ENCODE assay signal across 22 mouse cellular contexts in genomic region chr11:120622805-120623204, GRCm38 (mm10). TPM values are rescaled to one million over a fixed set of nuclear protein-coding genes. Genes with fewer than 3 reads are reported as not detected.
DNase-seq lines count a peak whose midpoint lies in the region; ATAC-seq and TF ChIP-seq lines count a peak whose summit lies in the region.
"Had no signal": no experiment of that assay in that cellular context is flagged by ENCODE, and none has a peak within 500 bp of the region (broad histone marks: within the 10 kb centered on the region; RNA-seq: fewer than 3 reads in every experiment).

No protein-coding gene starts in this region.

- ATAC-seq in liver, embryonic 11.5 days (replicated peaks; ENCODE audit: low FRiP score) = no peak
- ATAC-seq in liver, postnatal 0 days = no peak
- ATAC-seq in liver, embryonic 15.5 days (ENCODE audit: insufficient read depth) = no peak
- ATAC-seq: forebrain, embryonic 15.5 days had no signal

- peaks cover 38% of the 10 kb centered on the region for H3K36me3 ChIP-seq in liver, embryonic 11.5 days (ENCODE audit: control insufficient read depth, insufficient read depth, low read length)
- H3K36me3 ChIP-seq in liver, postnatal 0 days (replicated peaks; ENCODE audit: insufficient read depth, low read length) = peaks cover 57% of the 10 kb centered on the region
- peaks cover 7 to 11% of the 10 kb centered on the region in 2 experiments for H3K36me3 ChIP-seq in MEL (ENCODE audit: control insufficient read depth in 1 of 2, insufficient read depth in 2 of 2, low read length in 2 of 2)
- peaks cover 71% of the 10 kb centered on the region for H3K36me3 ChIP-seq in liver, embryonic 15.5 days (replicated peaks)

- no peak overlapping the region for H3K27ac ChIP-seq in liver, embryonic 11.5 days (ENCODE audit: low read depth, low read length)
- no peak overlapping the region for H3K27ac ChIP-seq in liver, postnatal 0 days (ENCODE audit: low read depth)
- H3K27ac ChIP-seq in MEL (ENCODE audit: control insufficient read depth, low read depth, low read length) = no peak overlapping the region
- H3K27ac ChIP-seq in liver, embryonic 15.5 days (replicated peaks) = no peak overlapping the region
- H3K27ac ChIP-seq: embryonic facial prominence, embryonic 15.5 days; forebrain, embryonic 15.5 days; heart, embryonic 13.5 days; hindbrain, embryonic 15.5 days had no signal

- no peaks in the 10 kb centered on the region for H3K27me3 ChIP-seq in liver, embryonic 11.5 days (replicated peaks; ENCODE audit: control insufficient read depth, insufficient read depth, low read length)
- H3K27me3 ChIP-seq in liver, postnatal 0 days (ENCODE audit: insufficient read depth, low read length) = no peaks in the 10 kb centered on the region
- H3K27me3 ChIP-seq in MEL (ENCODE audit: control insufficient read depth in 1 of 2, insufficient read depth in 2 of 2, low read length in 2 of 2) = no peaks in the 10 kb centered on the region
- no peaks in the 10 kb centered on the region for H3K27me3 ChIP-seq in liver, embryonic 15.5 days
- H3K27me3 ChIP-seq: CH12.LX; embryonic facial prominence, embryonic 15.5 days; forebrain, embryonic 15.5 days; heart, embryonic 13.5 days; hindbrain, embryonic 15.5 days had no signal

- H3K79me2 ChIP-seq in MEL (ENCODE audit: control insufficient read depth, insufficient read depth, low read length, poor library complexity) = peaks cover 22% of the 10 kb centered on the region

- DNase-seq in adrenal gland, postnatal 25 days = peak; percentile 43
- no peak for DNase-seq in adrenal gland, adult 18-20 months (ENCODE audit: low spot score in 2 of 2)
- DNase-seq in liver, embryonic 11.5 days (ENCODE audit: low spot score) = no peak
- DNase-seq in liver, postnatal 0 days = no peak
- DNase-seq in MEL (ENCODE audit: low read depth, low spot score) = no peak
- DNase-seq: cerebellum, adult 8-10 months; cerebellum, postnatal 14 days; embryo, embryonic 11 days; gastrocnemius, postnatal 36 days; heart, adult 11 months; heart, postnatal 36 days had no signal

- WGBS in liver, embryonic 11.5 days = 93% methylated on average over 6 of the region's 6 CpGs
- WGBS in liver, postnatal 0 days (ENCODE audit: insufficient replicate concordance) = 93% methylated on average over 6 of the region's 6 CpGs
- WGBS in liver, embryonic 15.5 days (ENCODE audit: insufficient replicate concordance) = 86% methylated on average over 6 of the region's 6 CpGs

- H3K9me3 ChIP-seq in liver, embryonic 11.5 days (ENCODE audit: control insufficient read depth, low read length) = no peaks in the 10 kb centered on the region
- no peaks in the 10 kb centered on the region for H3K9me3 ChIP-seq in liver, postnatal 0 days (ENCODE audit: low read length)
- H3K9me3 ChIP-seq in MEL (replicated peaks; ENCODE audit: insufficient read depth, low read length) = no peaks in the 10 kb centered on the region
- H3K9me3 ChIP-seq in liver, embryonic 15.5 days (replicated peaks) = no peaks in the 10 kb centered on the region
- H3K9me3 ChIP-seq: embryonic facial prominence, embryonic 15.5 days; forebrain, embryonic 15.5 days; heart, embryonic 13.5 days; hindbrain, embryonic 15.5 days had no signal

- H3K4me1 ChIP-seq in liver, embryonic 11.5 days (replicated peaks; ENCODE audit: control insufficient read depth, insufficient read depth, low read length) = peaks cover 40% of the 10 kb centered on the region
- peaks cover 47% of the 10 kb centered on the region for H3K4me1 ChIP-seq in liver, postnatal 0 days (ENCODE audit: insufficient read depth)
- peaks cover 0 to 13% of the 10 kb centered on the region in 2 experiments; a peak in 2 of 4 replicates for H3K4me1 ChIP-seq in MEL (ENCODE audit: control insufficient read depth in 1 of 2, insufficient read depth in 2 of 2, low read length in 2 of 2)
- H3K4me1 ChIP-seq in liver, embryonic 15.5 days (replicated peaks) = peaks cover 65% of the 10 kb centered on the region

- no peak for TF ChIP-seq RAD21 in MEL (IDR thresholded peaks at IDR 0.05; ENCODE audit: low read depth, low read length)

- no peak for TF ChIP-seq CTCF in liver, postnatal 0 days (IDR thresholded peaks at IDR 0.05; ENCODE audit: low read depth)
- no peak for TF ChIP-seq CTCF in MEL (IDR thresholded peaks at IDR 0.05 in 2 of 3, conservative IDR thresholded peaks at IDR 0.05 in 1 of 3; ENCODE audit: control insufficient read depth in 1 of 3, insufficient read depth in 1 of 3, low read depth in 2 of 3, low read length in 3 of 3, poor library complexity in 1 of 3, severe bottlenecking in 1 of 3)

- H3K9ac ChIP-seq in liver, embryonic 11.5 days (ENCODE audit: low read depth, low read length) = no peak overlapping the region; the same call in 1 of the 2 replicates
- H3K9ac ChIP-seq in liver, postnatal 0 days (replicated peaks) = no peak overlapping the region
- no peak overlapping the region for H3K9ac ChIP-seq in MEL (ENCODE audit: control insufficient read depth, low read depth, low read length, poor library complexity, severe bottlenecking)
- H3K9ac ChIP-seq in liver, embryonic 15.5 days = no peak overlapping the region
- H3K9ac ChIP-seq: embryonic facial prominence, embryonic 15.5 days; forebrain, embryonic 15.5 days; heart, embryonic 13.5 days; hindbrain, embryonic 15.5 days had no signal

- H3K4me2 ChIP-seq in liver, embryonic 11.5 days = 0 out of 2 replicates have a peak overlapping the region, but pooled peaks have one; percentile 3
- no peak overlapping the region for H3K4me2 ChIP-seq in liver, postnatal 0 days (ENCODE audit: low read depth, low read length)
- H3K4me2 ChIP-seq in liver, embryonic 15.5 days = 0 out of 2 replicates have a peak overlapping the region, but pooled peaks have one; percentile 90
- H3K4me2 ChIP-seq: embryonic facial prominence, embryonic 15.5 days; forebrain, embryonic 15.5 days; hindbrain, embryonic 15.5 days had no signal

- no peak overlapping the region for H3K4me3 ChIP-seq in liver, embryonic 11.5 days (ENCODE audit: low read depth, low read length)
- no peak overlapping the region for H3K4me3 ChIP-seq in liver, postnatal 0 days (ENCODE audit: low read depth, low read length)
- no peak overlapping the region for H3K4me3 ChIP-seq in MEL (ENCODE audit: control insufficient read depth in 1 of 2, insufficient read depth in 1 of 2, low read depth in 2 of 2, low read length in 2 of 2)
- no peak overlapping the region for H3K4me3 ChIP-seq in liver, embryonic 15.5 days (replicated peaks)
- H3K4me3 ChIP-seq: embryonic facial prominence, embryonic 15.5 days; forebrain, embryonic 15.5 days; hindbrain, embryonic 15.5 days had no signal

- TF ChIP-seq EP300 in liver, postnatal 0 days (IDR thresholded peaks at IDR 0.05; ENCODE audit: low read depth) = no peak
- TF ChIP-seq EP300 in MEL (IDR thresholded peaks at IDR 0.05; ENCODE audit: low read depth in 1 of 2, low read length in 2 of 2) = no peak

- no peak for TF ChIP-seq POLR2A in MEL (IDR thresholded peaks at IDR 0.05; ENCODE audit: control insufficient read depth in 1 of 2, insufficient read depth in 1 of 2, low read depth in 1 of 2, low read length in 2 of 2, poor library complexity in 1 of 2)

RNA-seq across cellular contexts. Expression of gene Sirt7, which starts 2.2 kb away (rescaled TPM):
- 82.5 and 103 TPM in 2 replicates for total RNA-seq in adrenal gland, postnatal 25 days (2021)
- 10 to 100 TPM; 34.3 to 70.6 TPM for total RNA-seq in adrenal gland, adult 18-20 months (2021)
- polyA plus RNA-seq in liver, embryonic 11.5 days (2014; fragmentation: Nextera tagmentation; extraction: Ambion mirVana) = 48.6 and 54.8 TPM in 2 replicates
- 34.3 TPM in 2 replicates for polyA plus RNA-seq in liver, postnatal 0 days (2015; fragmentation: Nextera tagmentation; extraction: Ambion mirVana)
- 61.6 and 78.2 TPM in 2 replicates for total RNA-seq in MEL (2012; rRNA removed)
- 10 to 100 TPM in 1 of 2 experiments, not detected in 1; 72.3 TPM for polyA plus RNA-seq in MEL (2012; ENCODE audit: insufficient read depth in 1 of 2, insufficient read length in 2 of 2, low read depth in 1 of 2, low replicate concordance in 2 of 2, missing spikeins in 1 of 2)
- 32.3 and 36.9 TPM in 2 replicates for polyA plus RNA-seq in liver, embryonic 15.5 days (2015; fragmentation: Nextera tagmentation; extraction: Ambion mirVana)

RNA-seq across cellular contexts. Expression of gene Pcyt2, which starts 5.1 kb away (rescaled TPM):
- 344 and 351 TPM in 2 replicates for total RNA-seq in adrenal gland, postnatal 25 days (2021)
- total RNA-seq in adrenal gland, adult 18-20 months (2021) = 100 to 1,000 TPM; 300 to 301 TPM
- 165 and 175 TPM in 2 replicates for polyA plus RNA-seq in liver, embryonic 11.5 days (2014; fragmentation: Nextera tagmentation; extraction: Ambion mirVana)
- polyA plus RNA-seq in liver, postnatal 0 days (2015; fragmentation: Nextera tagmentation; extraction: Ambion mirVana) = 217 and 222 TPM in 2 replicates
- total RNA-seq in MEL (2012; rRNA removed) = 71.8 and 86.7 TPM in 2 replicates
- polyA plus RNA-seq in MEL (2012; ENCODE audit: insufficient read depth in 1 of 2, insufficient read length in 2 of 2, low read depth in 1 of 2, low replicate concordance in 2 of 2, missing spikeins in 1 of 2) = 10 to 100 TPM in 1 of 2 experiments, not detected in 1; 87.3 TPM
- 138 and 165 TPM in 2 replicates for polyA plus RNA-seq in liver, embryonic 15.5 days (2015; fragmentation: Nextera tagmentation; extraction: Ambion mirVana)

RNA-seq across cellular contexts. Expression of gene Mafg, which starts 10.6 kb away (rescaled TPM):
- total RNA-seq in adrenal gland, postnatal 25 days (2021) = 69.7 and 76.5 TPM in 2 replicates
- 10 to 100 TPM; 56.3 to 69.3 TPM for total RNA-seq in adrenal gland, adult 18-20 months (2021)
- polyA plus RNA-seq in liver, embryonic 11.5 days (2014; fragmentation: Nextera tagmentation; extraction: Ambion mirVana) = 32.6 and 34.8 TPM in 2 replicates
- 30.8 and 35.8 TPM in 2 replicates for polyA plus RNA-seq in liver, postnatal 0 days (2015; fragmentation: Nextera tagmentation; extraction: Ambion mirVana)
- total RNA-seq in MEL (2012; rRNA removed) = 26.5 and 29.7 TPM in 2 replicates
- 100 to 1,000 TPM in 1 of 2 experiments, 10 to 100 TPM in 1; 54.0 to 113 TPM for polyA plus RNA-seq in MEL (2012; ENCODE audit: insufficient read depth in 1 of 2, insufficient read length in 2 of 2, low read depth in 1 of 2, low replicate concordance in 2 of 2, missing spikeins in 1 of 2)
- polyA plus RNA-seq in liver, embryonic 15.5 days (2015; fragmentation: Nextera tagmentation; extraction: Ambion mirVana) = 37.6 and 42.3 TPM in 2 replicates

RNA-seq across cellular contexts. Expression of gene Npb, which starts 14.5 kb away (rescaled TPM):
- 3.1 TPM in 1 of 2 replicates, not detected in the other for total RNA-seq in adrenal gland, postnatal 25 days (2021)
- total RNA-seq in adrenal gland, adult 18-20 months (2021) = 1 to 10 TPM in 1 of 2 experiments, not detected in 1; 1.2 TPM
- polyA plus RNA-seq in liver, embryonic 11.5 days (2014; fragmentation: Nextera tagmentation; extraction: Ambion mirVana) = 3.6 and 6.3 TPM in 2 replicates
- polyA plus RNA-seq in liver, postnatal 0 days (2015; fragmentation: Nextera tagmentation; extraction: Ambion mirVana) = 20.9 and 22.2 TPM in 2 replicates
- 0.27 and 0.62 TPM in 2 replicates for total RNA-seq in MEL (2012; rRNA removed)
- polyA plus RNA-seq in MEL (2012; ENCODE audit: insufficient read depth in 1 of 2, insufficient read length in 2 of 2, low read depth in 1 of 2, low replicate concordance in 2 of 2, missing spikeins in 1 of 2) = 1 to 10 TPM in 1 of 2 experiments, not detected in 1; 1.7 TPM
- polyA plus RNA-seq in liver, embryonic 15.5 days (2015; fragmentation: Nextera tagmentation; extraction: Ambion mirVana) = 14.7 and 15.8 TPM in 2 replicates
- total RNA-seq: common myeloid progenitor, adult 5-6 weeks; gastrocnemius, adult 8-10 months; gastrocnemius, postnatal 36 days; heart, postnatal 36 days had no signal
- polyA plus RNA-seq: embryonic facial prominence, embryonic 11.5 days; forebrain, embryonic 11.5 days; hindbrain, embryonic 11.5 days had no signal

RNA-seq across cellular contexts. Expression of gene Pycr1, which starts 20.8 kb away (rescaled TPM):
- total RNA-seq in adrenal gland, postnatal 25 days (2021) = 1.3 TPM in 2 replicates
- 1 to 10 TPM; 1.4 to 2.1 TPM for total RNA-seq in adrenal gland, adult 18-20 months (2021)
- polyA plus RNA-seq in liver, embryonic 11.5 days (2014; fragmentation: Nextera tagmentation; extraction: Ambion mirVana) = 18.5 and 21.2 TPM in 2 replicates
- polyA plus RNA-seq in liver, postnatal 0 days (2015; fragmentation: Nextera tagmentation; extraction: Ambion mirVana) = 1.5 and 1.7 TPM in 2 replicates
- 2.6 and 7.1 TPM in 2 replicates for total RNA-seq in MEL (2012; rRNA removed)
- 10 to 100 TPM in 1 of 2 experiments, not detected in 1; 15.3 TPM for polyA plus RNA-seq in MEL (2012; ENCODE audit: insufficient read depth in 1 of 2, insufficient read length in 2 of 2, low read depth in 1 of 2, low replicate concordance in 2 of 2, missing spikeins in 1 of 2)
- 5.1 and 5.7 TPM in 2 replicates for polyA plus RNA-seq in liver, embryonic 15.5 days (2015; fragmentation: Nextera tagmentation; extraction: Ambion mirVana)
